Mouse (Mus musculus) cortical plate, adult 2 months (tissue): ENCODE measurements at regions not wholly inside any gene's neighbourhood (a gene's known extent, or its start where the extent isn't known, plus 50 kb on each side); places are given as distances from the start of the nearest gene placed in this dataset.

Source experiments
- H3K27ac ChIP-seq: fragments of 200-500 bp; 2 replicates; pipeline ENCODE4 v1.5.1; 2012; ENCODE audit warnings: low read length, control low read depth, inconsistent platforms; ENCODE audit not compliant: insufficient read depth
- H3K4me1 ChIP-seq: fragments of 200-500 bp; 2 replicates; pipeline ENCODE4 v1.6.1; 2011; ENCODE audit warnings: low read length; ENCODE audit not compliant: control insufficient read depth, insufficient read depth
- H3K4me3 ChIP-seq: fragments of 200-500 bp; 2 replicates; pipeline ENCODE4 v1.5.1; 2011; ENCODE audit warnings: mild to moderate bottlenecking, low read length, control low read depth; ENCODE audit not compliant: insufficient read depth
- CTCF ChIP-seq: fragments of 200-500 bp; IDR thresholded peaks from 2 replicates; pipeline ENCODE4 v1.5.1; 2011; ENCODE audit warnings: mild to moderate bottlenecking, control low read depth, low read length; ENCODE audit not compliant: insufficient read depth; ENCODE audit errors: extremely low read depth
- POLR2A ChIP-seq: fragments of 200-500 bp; IDR thresholded peaks from 2 replicates; pipeline ENCODE4 v1.6.1; 2011; ENCODE audit warnings: mild to moderate bottlenecking, low read length, control low read depth; ENCODE audit not compliant: insufficient read depth; ENCODE audit errors: extremely low read depth

DNA sequence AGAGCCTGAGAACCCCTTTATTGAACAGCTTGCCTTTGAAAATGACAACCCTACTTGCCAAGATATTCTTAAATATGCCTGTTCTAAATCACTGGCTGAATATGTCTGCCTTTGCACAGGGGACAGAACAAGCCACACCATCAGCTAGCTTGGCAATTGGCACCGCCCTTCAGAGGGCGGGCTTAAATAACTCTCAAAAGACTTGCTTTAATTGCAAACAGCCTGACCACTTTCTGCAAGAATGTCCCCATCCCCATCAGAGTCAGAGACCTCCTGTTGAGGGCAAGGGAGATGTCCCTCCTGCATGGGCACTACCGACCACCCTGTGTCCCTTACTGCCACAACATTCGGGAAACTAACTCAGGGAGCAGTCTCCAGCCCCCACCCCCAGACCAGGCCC lies 88.4 kb upstream of the Slc1a4 start:
- H3K4me3 ChIP-seq = no peak overlapping the region
- H3K27ac ChIP-seq = no peak overlapping the region
- TF ChIP-seq CTCF = no peak
- TF ChIP-seq POLR2A = no peak
- no peaks in the 10 kb centered on the region for H3K4me1 ChIP-seq

GRCm38 (mm10) chr11:20436057-20436456 lies 103.5 kb upstream of the Slc1a4 start:
- Histone ChIP-seq H3K4me3 (no peak overlapping the region), H3K4me1 (no peaks in the 10 kb centered on the region), H3K27ac (no peak overlapping the region)
- TF ChIP-seq CTCF (no peak), POLR2A (no peak)

- TF ChIP-seq POLR2A = no peak
- TF ChIP-seq CTCF = no peak
Observed at GRCm38 (mm10) chr11:20442476-20442875, 100.6 kb upstream of the Sertad2 start.

GRCm38 (mm10) chr11:20445061-20445902 lies 97.8 kb upstream of the Sertad2 start:
- TF ChIP-seq CTCF (no peak), POLR2A (no peak)
- H3K4me3 ChIP-seq = peak overlapping the region; percentile 9
- H3K27ac ChIP-seq = no peak overlapping the region
- H3K4me1 ChIP-seq = no peaks in the 10 kb centered on the region

More at GRCm38 (mm10) chr11:20442476-20442875, 100.6 kb upstream of the Sertad2 start:
- no peak overlapping the region for H3K4me3 ChIP-seq
- no peaks in the 10 kb centered on the region for H3K4me1 ChIP-seq
- H3K27ac ChIP-seq = no peak overlapping the region

DNA sequence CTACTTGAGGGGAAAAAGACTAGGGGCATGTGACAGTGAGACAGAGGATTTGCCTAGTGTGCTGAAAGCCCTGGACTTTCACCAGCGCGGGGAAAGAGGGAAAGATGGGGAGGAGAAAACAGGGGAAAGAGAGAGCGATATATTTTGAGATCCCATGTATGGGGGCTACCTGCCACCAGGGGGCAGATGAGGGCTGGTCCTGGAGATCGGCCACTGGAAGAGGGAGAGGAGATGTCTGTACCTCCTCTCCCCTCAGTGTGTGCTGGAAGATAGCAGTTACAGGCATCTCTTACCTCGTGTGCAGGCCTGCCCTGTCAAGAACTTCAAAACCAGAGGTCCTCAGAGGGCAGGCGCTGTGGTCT lies 97.2 kb upstream of the Sertad2 start:
- Histone ChIP-seq H3K4me1 (no peaks in the 10 kb centered on the region), H3K4me3 (peak overlapping the region; percentile 9), H3K27ac (no peak overlapping the region)
- TF ChIP-seq CTCF (peak; percentile 74), POLR2A (no peak)

DNA sequence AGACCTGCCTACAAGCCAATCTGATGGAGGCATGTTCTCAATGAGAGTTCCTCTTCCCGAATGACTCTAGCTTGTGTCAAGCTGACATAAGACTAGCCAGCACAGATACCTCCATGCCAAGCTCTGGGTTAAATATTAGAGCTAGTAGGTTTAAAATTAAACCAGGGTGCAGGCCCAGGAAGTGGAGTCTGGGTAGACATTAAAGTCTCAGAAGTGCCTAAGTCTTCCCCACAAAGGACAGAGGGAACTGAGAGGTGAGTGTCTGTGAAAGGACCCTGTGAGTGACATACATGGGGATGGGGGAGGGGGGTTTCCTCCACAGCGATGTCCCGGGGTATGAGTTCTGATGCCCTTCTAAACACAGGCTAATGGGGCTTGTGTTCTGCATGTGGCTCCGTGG lies 90.2 kb upstream of the Sertad2 start:
- TF ChIP-seq CTCF = no peak
- TF ChIP-seq POLR2A = no peak
- no peaks in the 10 kb centered on the region for H3K4me1 ChIP-seq
- H3K27ac ChIP-seq = no peak overlapping the region
- no peak overlapping the region for H3K4me3 ChIP-seq

GRCm38 (mm10) chr11:20453786-20454185 lies 89.3 kb upstream of the Sertad2 start:
- TF ChIP-seq POLR2A = no peak
- TF ChIP-seq CTCF = no peak
- no peak overlapping the region for H3K4me3 ChIP-seq
- H3K27ac ChIP-seq = no peak overlapping the region
- H3K4me1 ChIP-seq = no peaks in the 10 kb centered on the region

GRCm38 (mm10) chr11:20455085-20455864 lies 87.8 kb upstream of the Sertad2 start:
- peak overlapping the region; percentile 39 for H3K4me3 ChIP-seq
- H3K4me1 ChIP-seq = no peaks in the 10 kb centered on the region
- no peak overlapping the region for H3K27ac ChIP-seq
- TF ChIP-seq CTCF (peak; percentile 86), POLR2A (no peak)

GRCm38 (mm10) chr11:20455865-20456648 lies 87.0 kb upstream of the Sertad2 start:
- Histone ChIP-seq H3K27ac (no peak overlapping the region), H3K4me1 (no peaks in the 10 kb centered on the region), H3K4me3 (peak overlapping the region; percentile 39)
- TF ChIP-seq CTCF (no peak), POLR2A (no peak)

- no peak for TF ChIP-seq CTCF
- TF ChIP-seq POLR2A = no peak
- H3K4me3 ChIP-seq = no peak overlapping the region
- no peaks in the 10 kb centered on the region for H3K4me1 ChIP-seq
- H3K27ac ChIP-seq = no peak overlapping the region
Observed at GRCm38 (mm10) chr11:20459140-20459539, 83.9 kb upstream of the Sertad2 start.
